Mouse (Mus musculus) liver, embryonic 11.5 days (tissue): ENCODE measurements around the gene Auts2. TPM values are rescaled to one million over a fixed set of nuclear protein-coding genes. Genes with fewer than 3 reads are reported as not detected.

Experiments
- ATAC-seq: fragments of 200-750 bp; cut with Nextera tagmentation; replicated peaks from 2 replicates; pipeline ENCODE4 v1.8.0; 2017; ENCODE audit warnings: moderate number of reproducible peaks, mild to moderate bottlenecking, moderate TSS enrichment, moderate library complexity; ENCODE audit not compliant: low FRiP score
- DNase-seq: peaks from one replicate; pipeline ENCODE4 v3.0.0-alpha.2; 2017; ENCODE audit warnings: low spot score
- H3K27ac ChIP-seq: fragments of 300-500 bp; sonication (generic); 2 replicates; pipeline ENCODE4 v1.5.1; 2014; ENCODE audit warnings: mild to moderate bottlenecking, low read depth, low read length, control low read depth
- H3K27me3 ChIP-seq: fragments of 300-500 bp; sonication (generic); replicated peaks from 2 replicates; pipeline ENCODE4 v1.6.1; 2014; ENCODE audit warnings: low read length, mixed read lengths; ENCODE audit not compliant: control insufficient read depth, insufficient read depth
- H3K36me3 ChIP-seq: fragments of 300-500 bp; sonication (generic); 2 replicates; pipeline ENCODE4 v1.6.1; 2014; ENCODE audit warnings: mild to moderate bottlenecking, low read length, moderate library complexity, mixed read lengths; ENCODE audit not compliant: control insufficient read depth, insufficient read depth
- H3K4me1 ChIP-seq: fragments of 300-500 bp; sonication (generic); replicated peaks from 2 replicates; pipeline ENCODE4 v1.6.1; 2014; ENCODE audit warnings: low read length, mixed read lengths; ENCODE audit not compliant: control insufficient read depth, insufficient read depth
- H3K4me2 ChIP-seq: fragments of 300-500 bp; sonication (generic); 2 replicates; pipeline ENCODE4 v1.6.1; 2014; ENCODE audit warnings: mild to moderate bottlenecking, control low read depth, moderate library complexity
- H3K4me3 ChIP-seq: fragments of 300-500 bp; sonication (generic); 2 replicates; pipeline ENCODE4 v1.5.1; 2014; ENCODE audit warnings: low read depth, low read length, control low read depth
- H3K9ac ChIP-seq: fragments of 300-500 bp; sonication (generic); 2 replicates; pipeline ENCODE4 v1.6.1; 2014; ENCODE audit warnings: low read depth, low read length, control low read depth
- H3K9me3 ChIP-seq: fragments of 300-500 bp; sonication (generic); 2 replicates; pipeline ENCODE4 v1.6.1; 2016; ENCODE audit warnings: low read length, inconsistent platforms, mixed read lengths; ENCODE audit not compliant: control insufficient read depth
- WGBS: fragments of 180-500 bp; shearing (Covaris S2); extraction: QIAGEN DNeasy Blood & Tissue Kit; methylation state at CpG from one replicate; pipeline ENCODE4 v1.1.7; 2014; 5-methylcytosine and 5-hydroxymethylcytosine counted together
- polyA plus RNA-seq: library from polyadenylated mRNA; unstranded; fragments of >200 nt; fragmentation: Nextera tagmentation; extraction: Ambion mirVana; gene quantifications from 2 replicates; pipeline ENCODE4 v1.2.1, GENCODE M21; 2014

Gene Auts2
- polyA plus RNA-seq, 1 experiment from 2014 or later: 13.8 TPM

DNA sequence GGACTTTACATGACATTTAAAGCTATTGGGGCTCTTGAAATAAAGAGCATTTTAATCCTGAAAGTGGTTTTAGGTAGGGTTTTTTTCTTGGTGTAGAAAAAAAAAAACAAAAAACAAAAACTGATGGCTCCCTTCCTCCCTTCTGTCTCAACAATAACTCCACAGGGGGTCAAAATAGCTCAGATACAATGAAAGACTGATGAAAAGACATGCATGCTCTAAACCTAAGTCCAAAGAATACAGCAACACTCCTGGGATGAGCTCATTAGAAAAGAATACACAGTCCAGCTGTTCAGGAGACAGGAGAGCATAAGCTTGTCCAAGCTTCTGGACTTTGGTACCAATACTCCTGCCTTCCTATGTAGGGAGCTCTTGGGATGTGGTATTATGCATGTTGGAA lies 764.0 kb downstream of the Auts2 start:
- H3K4me3 ChIP-seq: no peak overlapping the region
- no peaks in the 10 kb centered on the region for H3K4me1 ChIP-seq
- no peaks in the 10 kb centered on the region for H3K27me3 ChIP-seq
- DNase-seq (no peak), ATAC-seq (no peak)
- no peaks in the 10 kb centered on the region for H3K36me3 ChIP-seq
- H3K27ac ChIP-seq: no peak overlapping the region
- H3K9me3 ChIP-seq: no peaks in the 10 kb centered on the region
- H3K9ac ChIP-seq: no peak overlapping the region
- no peak overlapping the region for H3K4me2 ChIP-seq

DNA sequence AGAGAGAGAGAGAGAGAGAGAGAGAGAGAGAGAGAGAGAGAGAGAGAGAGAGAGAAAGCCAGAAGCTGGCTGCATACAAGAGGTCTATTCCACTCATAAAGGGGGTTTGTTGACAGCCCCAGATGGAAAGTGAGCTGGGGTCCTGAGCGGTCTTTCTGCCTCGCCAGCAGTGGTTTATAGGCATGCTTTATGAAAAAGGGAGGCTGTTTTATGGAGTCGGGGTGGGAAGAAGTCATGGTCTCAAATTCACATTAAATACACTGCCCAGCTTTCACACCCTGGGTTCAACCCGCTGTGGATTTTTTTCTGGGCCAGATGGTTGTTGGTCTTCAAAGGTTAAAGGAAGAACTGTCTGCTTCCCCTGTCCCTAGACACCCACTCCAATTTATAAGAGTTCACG lies 767.5 kb downstream of the Auts2 start:
- 76% methylated on average over 5 of the region's 5 CpGs for WGBS
- Histone ChIP-seq H3K9ac (no peak overlapping the region), H3K4me3 (no peak overlapping the region), H3K36me3 (no peaks in the 10 kb centered on the region), H3K4me2 (no peak overlapping the region), H3K27me3 (no peaks in the 10 kb centered on the region), H3K27ac (no peak overlapping the region), H3K9me3 (no peaks in the 10 kb centered on the region; the same call in 1 of the 2 replicates), H3K4me1 (no peaks in the 10 kb centered on the region)
- no peak for DNase-seq
- no peak for ATAC-seq

GRCm38 (mm10) chr5:131775222-131775621 lies 767.9 kb downstream of the Auts2 start:
- Histone ChIP-seq H3K9ac (no peak overlapping the region), H3K9me3 (no peaks in the 10 kb centered on the region; the same call in 1 of the 2 replicates), H3K36me3 (no peaks in the 10 kb centered on the region), H3K4me2 (no peak overlapping the region), H3K4me3 (no peak overlapping the region), H3K27me3 (peaks cover 1% of the 10 kb centered on the region; the same call in 1 of the 2 replicates), H3K27ac (no peak overlapping the region), H3K4me1 (no peaks in the 10 kb centered on the region)
- DNase-seq: no peak
- 73% methylated on average over 12 of the region's 12 CpGs for WGBS
- ATAC-seq: no peak

DNA sequence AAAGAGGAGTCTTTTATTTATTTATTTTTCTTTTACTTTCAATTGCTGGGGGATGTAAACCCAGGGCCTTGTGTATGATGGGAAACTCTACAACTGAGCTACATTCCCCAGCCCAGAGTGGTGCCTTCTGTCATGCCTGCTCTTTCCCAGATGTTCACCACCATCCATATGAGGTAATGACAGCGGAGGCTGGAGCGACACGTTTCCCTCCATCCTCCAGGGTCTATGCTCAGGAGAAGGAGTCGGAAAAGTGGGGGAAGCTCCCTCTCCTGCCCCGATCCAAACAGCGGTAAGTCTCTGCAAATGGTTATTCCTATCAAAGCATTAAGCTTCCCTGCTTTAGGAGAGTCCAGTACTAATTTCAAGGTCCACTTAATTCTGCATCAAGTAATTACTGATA lies 768.4 kb downstream of the Auts2 start:
- Histone ChIP-seq H3K36me3 (no peaks in the 10 kb centered on the region), H3K4me1 (no peaks in the 10 kb centered on the region), H3K9ac (no peak overlapping the region), H3K27me3 (peaks cover 4% of the 10 kb centered on the region; the same call in 1 of the 2 replicates), H3K4me3 (no peak overlapping the region), H3K4me2 (no peak overlapping the region), H3K27ac (no peak overlapping the region), H3K9me3 (no peaks in the 10 kb centered on the region; the same call in 1 of the 2 replicates)
- DNase-seq (no peak), ATAC-seq (no peak)
- 87% methylated on average over 6 of the region's 6 CpGs for WGBS

DNA sequence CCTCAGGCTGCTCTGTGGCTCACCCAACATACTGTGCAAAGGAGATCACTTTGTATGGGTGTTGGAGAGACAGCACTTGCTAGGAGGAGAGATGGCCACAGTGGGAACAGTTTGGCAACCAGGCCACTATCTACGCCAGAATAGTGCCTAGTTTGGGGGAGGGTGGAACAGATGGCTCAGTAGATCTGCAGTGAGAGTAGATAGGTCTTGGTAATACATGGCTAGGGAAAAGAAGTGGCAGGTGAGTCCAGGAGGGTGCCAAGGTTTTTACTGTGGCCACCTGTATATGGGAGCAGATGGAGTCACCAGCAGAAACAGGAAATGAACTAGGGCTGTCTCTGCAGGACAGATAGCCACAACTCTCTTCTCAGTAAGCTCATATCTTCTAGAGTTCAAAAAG lies 770.5 kb downstream of the Auts2 start:
- Histone ChIP-seq H3K9ac (no peak overlapping the region), H3K4me1 (0 out of 2 replicates have a peak, but pooled peaks cover 4% of the 10 kb centered on the region), H3K27ac (no peak overlapping the region), H3K4me3 (no peak overlapping the region), H3K9me3 (no peaks in the 10 kb centered on the region; the same call in 1 of the 2 replicates), H3K36me3 (no peaks in the 10 kb centered on the region), H3K27me3 (peaks cover 11% of the 10 kb centered on the region), H3K4me2 (no peak overlapping the region)
- no peak for ATAC-seq
- no peak for DNase-seq
- WGBS: 80% methylated on average over 1 of the region's 1 CpGs

DNA sequence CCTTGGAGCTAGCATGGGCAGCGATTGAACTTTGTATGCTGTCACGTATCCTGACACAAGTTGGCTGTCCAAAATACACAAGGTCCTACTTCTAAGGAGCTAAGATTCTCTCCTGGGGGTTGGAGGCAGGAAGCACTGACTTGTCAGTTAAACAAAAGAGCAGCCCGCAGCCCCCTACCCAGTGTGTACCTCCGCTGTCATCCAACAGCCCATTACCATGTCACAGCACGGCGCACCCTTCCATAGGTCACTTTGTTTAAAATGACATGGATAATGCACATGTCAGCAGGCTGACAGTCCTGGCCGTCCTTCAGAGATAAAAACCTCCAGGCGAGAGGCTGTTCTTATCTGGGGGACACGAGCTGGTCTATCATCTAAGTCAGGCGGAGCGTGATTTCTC lies 773.9 kb downstream of the Auts2 start:
- DNase-seq: no peak
- H3K9me3 ChIP-seq: no peaks in the 10 kb centered on the region; the same call in 1 of the 2 replicates

GRCm38 (mm10) chr5:131767699-131768264 lies 775.4 kb downstream of the Auts2 start:
- H3K36me3 ChIP-seq: no peaks in the 10 kb centered on the region
- no peaks in the 10 kb centered on the region; the same call in 1 of the 2 replicates for H3K9me3 ChIP-seq
- 69% methylated on average over 12 of the region's 12 CpGs for WGBS
- ATAC-seq: no peak
- H3K9ac ChIP-seq: no peak overlapping the region
- H3K27ac ChIP-seq: no peak overlapping the region
- H3K27me3 ChIP-seq: peaks cover 11% of the 10 kb centered on the region
- no peak overlapping the region for H3K4me3 ChIP-seq
- DNase-seq: no peak
- H3K4me1 ChIP-seq: 0 out of 2 replicates have a peak, but pooled peaks cover 4% of the 10 kb centered on the region
- no peak overlapping the region for H3K4me2 ChIP-seq

More for the DNA sequence above, 773.9 kb downstream of the Auts2 start:
- Histone ChIP-seq H3K27me3 (peaks cover 11% of the 10 kb centered on the region), H3K4me1 (0 out of 2 replicates have a peak, but pooled peaks cover 4% of the 10 kb centered on the region), H3K4me2 (no peak overlapping the region), H3K4me3 (no peak overlapping the region), H3K27ac (no peak overlapping the region), H3K9ac (no peak overlapping the region), H3K36me3 (no peaks in the 10 kb centered on the region)
- peak; percentile 63 for ATAC-seq
- WGBS: 39% methylated on average over 11 of the region's 11 CpGs

DNA sequence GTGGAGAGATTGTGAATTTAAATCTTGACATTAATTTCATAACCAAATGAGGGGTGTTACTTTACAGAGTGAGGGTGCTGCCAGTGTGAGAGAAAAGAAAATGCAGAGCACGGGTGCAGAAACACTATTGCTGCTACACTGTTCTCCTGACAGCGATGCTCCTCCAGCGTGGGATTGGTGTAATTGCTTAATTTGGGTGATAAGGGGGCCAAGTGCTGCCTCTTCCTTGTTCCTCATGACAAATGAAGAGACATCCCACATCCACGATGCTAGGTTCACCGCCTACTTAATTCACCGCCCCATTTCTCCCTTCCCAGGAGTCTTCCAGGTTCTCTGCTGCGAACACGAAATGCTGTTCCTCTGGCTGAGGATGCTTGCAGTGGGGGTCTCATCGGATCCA lies 776.0 kb downstream of the Auts2 start:
- no peak for ATAC-seq

GRCm38 (mm10) chr5:131759432-131759831 lies 783.7 kb downstream of the Auts2 start:
- H3K36me3 ChIP-seq: no peaks in the 10 kb centered on the region
- 83% methylated on average over 13 of the region's 13 CpGs for WGBS
- no peak overlapping the region for H3K9ac ChIP-seq
- no peak overlapping the region for H3K27ac ChIP-seq
- ATAC-seq (no peak), DNase-seq (no peak)
- no peaks in the 10 kb centered on the region for H3K27me3 ChIP-seq
- no peak overlapping the region for H3K4me2 ChIP-seq
- no peaks in the 10 kb centered on the region for H3K4me1 ChIP-seq
- no peak overlapping the region for H3K4me3 ChIP-seq
- no peaks in the 10 kb centered on the region for H3K9me3 ChIP-seq

More for the DNA sequence above, 776.0 kb downstream of the Auts2 start:
- Histone ChIP-seq H3K27ac (no peak overlapping the region), H3K36me3 (no peaks in the 10 kb centered on the region), H3K4me1 (0 out of 2 replicates have a peak, but pooled peaks cover 4% of the 10 kb centered on the region), H3K4me2 (no peak overlapping the region), H3K27me3 (peaks cover 11% of the 10 kb centered on the region), H3K9ac (no peak overlapping the region), H3K9me3 (no peaks in the 10 kb centered on the region; the same call in 1 of the 2 replicates), H3K4me3 (no peak overlapping the region)
- WGBS: 73% methylated on average over 9 of the region's 9 CpGs
- DNase-seq: no peak
